In the genomic region with DNA sequence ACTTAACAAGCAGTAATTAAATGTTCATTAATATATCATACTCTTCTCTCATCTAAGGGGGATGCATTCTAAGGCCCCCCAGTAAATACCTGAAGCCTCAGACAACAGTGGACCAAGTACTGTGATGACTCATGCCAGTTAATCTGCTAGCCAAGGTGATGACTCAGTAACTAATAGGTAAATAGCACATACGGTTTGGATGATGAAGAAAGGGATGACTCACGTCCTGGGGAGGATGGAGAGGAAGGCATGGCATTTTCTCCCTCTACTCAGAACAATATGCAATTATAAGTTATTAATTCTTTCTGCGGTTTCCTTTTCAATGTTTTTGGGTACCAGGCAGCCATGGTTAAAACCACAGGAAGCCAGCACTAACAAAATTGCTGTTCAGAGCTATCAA, we compare ENCODE assay signal across 15 mouse cellular contexts.
"Had no signal": no experiment of that assay in that cellular context is flagged by ENCODE, and none has a peak within 500 bp of the region (broad histone marks: within the 10 kb centered on the region; RNA-seq: fewer than 3 reads in every experiment).

No protein-coding gene starts in this region.

- H3K27ac ChIP-seq: kidney, embryonic 15.5 days; limb, embryonic 10.5 days; liver, embryonic 15.5 days; macrophage; midbrain, embryonic 13.5 days; neural tube, embryonic 12.5 days; stomach, embryonic 15.5 days had no signal

- H3K9ac ChIP-seq: kidney, embryonic 15.5 days; liver, embryonic 15.5 days; lung, embryonic 14.5 days; midbrain, embryonic 13.5 days; neural tube, embryonic 12.5 days; stomach, embryonic 15.5 days had no signal

- H3K36me3 ChIP-seq: kidney, embryonic 15.5 days; limb, embryonic 10.5 days; liver, embryonic 15.5 days; midbrain, embryonic 13.5 days; neural tube, embryonic 12.5 days; stomach, embryonic 15.5 days had no signal

- H3K9me3 ChIP-seq: kidney, embryonic 15.5 days; limb, embryonic 10.5 days; liver, embryonic 15.5 days; megakaryocyte, embryonic 14.5 days; midbrain, embryonic 13.5 days; neural tube, embryonic 12.5 days; stomach, embryonic 15.5 days had no signal

- ATAC-seq: midbrain, embryonic 13.5 days had no signal

- H3K4me3 ChIP-seq: kidney, embryonic 15.5 days; limb, embryonic 10.5 days; liver, embryonic 15.5 days; megakaryocyte, embryonic 14.5 days; midbrain, embryonic 13.5 days; neural tube, embryonic 12.5 days; stomach, embryonic 15.5 days had no signal

- H3K4me2 ChIP-seq: kidney, embryonic 15.5 days; liver, embryonic 11.5 days; liver, embryonic 15.5 days; lung, embryonic 14.5 days; midbrain, embryonic 13.5 days; neural tube, embryonic 12.5 days; stomach, embryonic 15.5 days had no signal

- H3K27me3 ChIP-seq: liver, embryonic 15.5 days; megakaryocyte, embryonic 14.5 days; midbrain, embryonic 13.5 days; neural tube, embryonic 12.5 days; stomach, embryonic 15.5 days had no signal

- H3K4me1 ChIP-seq: liver, embryonic 15.5 days; neural tube, embryonic 12.5 days; stomach, embryonic 15.5 days had no signal

- DNase-seq: kidney, postnatal 14 days; lung, embryonic 14.5 days; lung, postnatal 10 days; retina, postnatal 1 day; right cerebral cortex, postnatal 14 days; thymus, postnatal 36 days had no signal
